30 mouse cellular contexts compared by ENCODE assay signal in the genomic region with DNA sequence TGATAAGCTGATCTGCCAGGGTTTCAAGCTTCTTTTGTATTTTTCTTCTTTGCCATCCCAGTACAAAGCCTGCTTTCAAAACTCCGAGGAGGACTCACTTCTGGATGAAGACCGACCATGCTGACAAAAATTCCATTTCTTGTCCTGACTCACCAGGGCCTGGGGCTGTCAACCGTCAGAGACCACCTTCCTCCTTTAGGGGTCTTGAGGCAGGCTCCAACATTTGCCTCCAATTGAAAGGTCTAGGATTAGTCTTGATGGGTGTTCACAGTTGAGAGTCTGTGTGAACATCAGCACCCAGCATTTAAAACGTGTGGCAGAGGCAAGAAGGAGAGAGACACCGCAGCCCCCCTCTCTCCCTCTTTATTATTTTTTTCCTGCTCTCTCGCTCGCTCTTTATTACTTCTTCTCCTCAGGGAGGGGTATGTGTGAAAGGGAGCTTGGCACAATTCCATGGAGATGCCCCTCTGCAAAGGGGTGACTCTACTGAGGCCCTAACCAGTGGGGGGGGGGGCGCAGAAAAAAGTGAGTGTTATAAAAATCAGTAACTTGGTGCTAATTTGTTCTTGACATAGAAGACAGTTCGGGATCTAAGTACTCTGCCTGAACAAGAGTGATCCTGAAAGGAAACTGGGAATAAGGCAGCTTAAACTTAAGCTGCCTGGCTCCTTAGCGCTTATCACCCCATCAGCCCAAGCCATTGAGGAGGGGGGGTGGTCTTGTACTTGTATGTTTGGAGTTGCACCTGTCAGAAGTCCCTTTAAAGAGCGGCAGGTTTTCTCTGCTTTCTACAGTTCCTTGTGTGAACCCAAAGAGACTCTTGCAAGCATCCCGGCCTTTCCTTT. TPM values are rescaled to one million over a fixed set of nuclear protein-coding genes. Genes with fewer than 3 reads are reported as not detected.
DNase-seq lines count a peak whose midpoint lies in the region; ATAC-seq and TF ChIP-seq lines count a peak whose summit lies in the region.
"Had no signal": no experiment of that assay in that cellular context is flagged by ENCODE, and none has a peak within 500 bp of the region (broad histone marks: within the 10 kb centered on the region; RNA-seq: fewer than 3 reads in every experiment).

No protein-coding gene starts in this region.

- no peaks in the 10 kb centered on the region for H3K9me3 ChIP-seq in midbrain, embryonic 13.5 days
- no peaks in the 10 kb centered on the region for H3K9me3 ChIP-seq in midbrain, embryonic 15.5 days
- no peaks in the 10 kb centered on the region for H3K9me3 ChIP-seq in neural tube, embryonic 15.5 days (replicated peaks)
- H3K9me3 ChIP-seq: hindbrain, embryonic 13.5 days; intestine, embryonic 15.5 days; limb, embryonic 15.5 days; liver, embryonic 15.5 days had no signal

- no peak overlapping the region for H3K9ac ChIP-seq in heart, adult 2 months (ENCODE audit: low read depth, low read length)
- H3K9ac ChIP-seq in midbrain, embryonic 13.5 days (replicated peaks) = no peak overlapping the region
- H3K9ac ChIP-seq in midbrain, embryonic 15.5 days = no peak overlapping the region
- H3K9ac ChIP-seq in neural tube, embryonic 15.5 days (replicated peaks) = no peak overlapping the region
- H3K9ac ChIP-seq: hindbrain, embryonic 13.5 days; intestine, embryonic 15.5 days; limb, embryonic 15.5 days; liver, embryonic 15.5 days had no signal

- TF ChIP-seq CTCF in heart, adult 2 months (IDR thresholded peaks at IDR 0.05) = no peak

- H3K4me3 ChIP-seq in heart, adult 2 months = no peak overlapping the region
- H3K4me3 ChIP-seq in midbrain, embryonic 13.5 days (replicated peaks) = no peak overlapping the region
- no peak overlapping the region for H3K4me3 ChIP-seq in midbrain, embryonic 15.5 days
- peak overlapping the region; percentile 6 for H3K4me3 ChIP-seq in neural tube, embryonic 15.5 days (replicated peaks)
- H3K4me3 ChIP-seq: erythroblast, embryonic 14.5 days; hindbrain, embryonic 13.5 days; liver, embryonic 15.5 days had no signal

- H3K36me3 ChIP-seq in heart, adult 2 months (ENCODE audit: control insufficient read depth, insufficient read depth, low read length) = no peaks in the 10 kb centered on the region
- H3K36me3 ChIP-seq in midbrain, embryonic 13.5 days = no peaks in the 10 kb centered on the region
- no peaks in the 10 kb centered on the region for H3K36me3 ChIP-seq in midbrain, embryonic 15.5 days (replicated peaks)
- no peaks in the 10 kb centered on the region for H3K36me3 ChIP-seq in neural tube, embryonic 15.5 days
- H3K36me3 ChIP-seq: hindbrain, embryonic 13.5 days; intestine, embryonic 15.5 days; limb, embryonic 15.5 days; liver, embryonic 15.5 days had no signal

- TF ChIP-seq EP300 in heart, adult 2 months (IDR thresholded peaks at IDR 0.05; ENCODE audit: insufficient read depth, low read depth, low read length) = no peak

- 7% methylated on average over 12 of the region's 12 CpGs for WGBS in heart, adult 2 months
- 2% methylated on average over 12 of the region's 12 CpGs for WGBS in midbrain, embryonic 13.5 days
- 1% methylated on average over 12 of the region's 12 CpGs for WGBS in midbrain, embryonic 15.5 days
- 1% methylated on average over 12 of the region's 12 CpGs for WGBS in neural tube, embryonic 15.5 days

- H3K4me1 ChIP-seq in heart, adult 2 months (ENCODE audit: control insufficient read depth, insufficient read depth, low read length) = no peaks in the 10 kb centered on the region
- H3K4me1 ChIP-seq in midbrain, embryonic 13.5 days (replicated peaks) = peaks cover 9% of the 10 kb centered on the region
- peaks cover 8% of the 10 kb centered on the region; the same call in 1 of the 2 replicates for H3K4me1 ChIP-seq in midbrain, embryonic 15.5 days
- H3K4me1 ChIP-seq in neural tube, embryonic 15.5 days = peaks cover 17% of the 10 kb centered on the region
- H3K4me1 ChIP-seq: liver, embryonic 15.5 days had no signal

- no peaks in the 10 kb centered on the region for H3K79me2 ChIP-seq in heart, adult 2 months (replicated peaks; ENCODE audit: control insufficient read depth, insufficient read depth, low read length)

- TF ChIP-seq POLR2A in heart, adult 2 months (IDR thresholded peaks at IDR 0.05; ENCODE audit: insufficient read depth, low read depth, low read length) = no peak

- no peak for ATAC-seq in midbrain, embryonic 13.5 days
- no peak for ATAC-seq in midbrain, embryonic 15.5 days (replicated peaks)
- no peak for ATAC-seq in neural tube, embryonic 15.5 days (ENCODE audit: low FRiP score)

- intact Hi-C loops in heart, adult 2 months (cut with DNase I) = no loop called here
- intact Hi-C loops in gastrocnemius, postnatal 14 days (cut with DNase I; ENCODE audit: low total_unique reads) = no loop called here

- H3K27me3 ChIP-seq in heart, adult 2 months (ENCODE audit: control insufficient read depth, insufficient read depth, low read length) = peaks cover 28% of the 10 kb centered on the region
- H3K27me3 ChIP-seq in midbrain, embryonic 13.5 days = peaks cover 99% of the 10 kb centered on the region
- peaks cover 95% of the 10 kb centered on the region for H3K27me3 ChIP-seq in midbrain, embryonic 15.5 days (replicated peaks)
- H3K27me3 ChIP-seq in neural tube, embryonic 15.5 days (replicated peaks) = peaks cover 84% of the 10 kb centered on the region

- peak overlapping the region; percentile 43; the same call in 1 of the 2 replicates for H3K4me2 ChIP-seq in midbrain, embryonic 13.5 days (replicated peaks)
- no peak overlapping the region for H3K4me2 ChIP-seq in midbrain, embryonic 15.5 days
- H3K4me2 ChIP-seq in neural tube, embryonic 15.5 days = peak overlapping the region; percentile 39
- H3K4me2 ChIP-seq: hindbrain, embryonic 13.5 days; liver, embryonic 15.5 days had no signal

- DNase-seq in heart, adult 11 months = peak; percentile 70
- DNase-seq in heart, adult 2 months = no peak
- DNase-seq in mesoderm, embryonic 11.5 days (ENCODE audit: low read depth, low spot score) = peak; percentile 4
- DNase-seq in Muller cell, postnatal 12 days (ENCODE audit: inconsistent ontology term) = no peak
- DNase-seq in gastrocnemius, postnatal 14 days = no peak
- DNase-seq: adrenal gland, postnatal 10 days; cerebellum, postnatal 14 days; gastrocnemius, postnatal 10 days had no signal

- H3K27ac ChIP-seq in heart, adult 2 months = no peak overlapping the region
- H3K27ac ChIP-seq in midbrain, embryonic 13.5 days = no peak overlapping the region
- no peak overlapping the region for H3K27ac ChIP-seq in midbrain, embryonic 15.5 days
- no peak overlapping the region for H3K27ac ChIP-seq in neural tube, embryonic 15.5 days (replicated peaks)
- H3K27ac ChIP-seq: hindbrain, embryonic 13.5 days; intestine, embryonic 15.5 days; limb, embryonic 15.5 days; liver, embryonic 15.5 days; stomach, postnatal 0 days had no signal

RNA-seq across cellular contexts. Expression of a gene that starts 1.3 kb away (rescaled TPM):
- total RNA-seq in heart, adult 2 months (2021) = not detected
- polyA plus RNA-seq in heart, adult 2 months (2012; rRNA removed) = not detected in 2 replicates
- not detected in 2 replicates for polyA plus RNA-seq in midbrain, embryonic 13.5 days (2015; fragmentation: Nextera tagmentation; extraction: Ambion mirVana)
- polyA plus RNA-seq in midbrain, embryonic 15.5 days (2015; fragmentation: Nextera tagmentation; extraction: Ambion mirVana) = not detected in 2 replicates
- polyA plus RNA-seq in neural tube, embryonic 15.5 days (2015; fragmentation: Nextera tagmentation; extraction: Ambion mirVana) = 5.7 and 9.3 TPM in 2 replicates
- total RNA-seq in gastrocnemius, postnatal 14 days (2021) = not detected
- total RNA-seq: adrenal gland, postnatal 10 days; CH12.LX; gastrocnemius, postnatal 10 days; layer of hippocampus, postnatal 10 days; left cerebral cortex, adult 8-10 months; megakaryocyte progenitor cell, adult 5-6 weeks; monocyte, adult 5-6 weeks had no signal
- polyA plus RNA-seq: erythroblast, embryonic 14.5 days; forebrain, embryonic 14.5 days; heart, postnatal 0 days; hindbrain, embryonic 13.5 days; intestine, embryonic 15.5 days; kidney, embryonic 14.5 days; large intestine, adult 2 months; liver, embryonic 15.5 days; lung, postnatal 0 days; stomach, postnatal 0 days had no signal

RNA-seq across cellular contexts. Expression of a gene that starts 17.0 kb away (rescaled TPM):
- not detected for total RNA-seq in heart, adult 2 months (2021)
- polyA plus RNA-seq in heart, adult 2 months (2012; rRNA removed) = not detected in 2 replicates
- polyA plus RNA-seq in midbrain, embryonic 13.5 days (2015; fragmentation: Nextera tagmentation; extraction: Ambion mirVana) = not detected in 2 replicates
- not detected in 2 replicates for polyA plus RNA-seq in midbrain, embryonic 15.5 days (2015; fragmentation: Nextera tagmentation; extraction: Ambion mirVana)
- 12.7 and 19.7 TPM in 2 replicates for polyA plus RNA-seq in neural tube, embryonic 15.5 days (2015; fragmentation: Nextera tagmentation; extraction: Ambion mirVana)
- total RNA-seq in gastrocnemius, postnatal 14 days (2021) = under 1 TPM in 1 of 2 experiments, not detected in 1; 0.22 TPM
- total RNA-seq: adrenal gland, postnatal 10 days; CH12.LX; gastrocnemius, postnatal 10 days; layer of hippocampus, postnatal 10 days; left cerebral cortex, adult 8-10 months; megakaryocyte progenitor cell, adult 5-6 weeks; monocyte, adult 5-6 weeks had no signal
- polyA plus RNA-seq: brain, embryonic 14.5 days; embryonic facial prominence, embryonic 11.5 days; erythroblast, embryonic 14.5 days; forebrain, embryonic 14.5 days; heart, postnatal 0 days; hindbrain, embryonic 13.5 days; intestine, embryonic 15.5 days; kidney, embryonic 14.5 days; large intestine, adult 2 months; liver, embryonic 15.5 days; lung, postnatal 0 days; stomach, postnatal 0 days; thymus, postnatal 0 days had no signal

RNA-seq across cellular contexts. Expression of a gene that starts 34.7 kb away (rescaled TPM):
- total RNA-seq in heart, adult 2 months (2021) = not detected
- not detected in 2 replicates for polyA plus RNA-seq in heart, adult 2 months (2012; rRNA removed)
- not detected in 2 replicates for polyA plus RNA-seq in midbrain, embryonic 13.5 days (2015; fragmentation: Nextera tagmentation; extraction: Ambion mirVana)
- not detected in 2 replicates for polyA plus RNA-seq in midbrain, embryonic 15.5 days (2015; fragmentation: Nextera tagmentation; extraction: Ambion mirVana)
- polyA plus RNA-seq in neural tube, embryonic 15.5 days (2015; fragmentation: Nextera tagmentation; extraction: Ambion mirVana) = 2.1 and 5.6 TPM in 2 replicates
- total RNA-seq in gastrocnemius, postnatal 14 days (2021) = 1 to 10 TPM; 6.6 to 9.1 TPM
- total RNA-seq: CH12.LX; layer of hippocampus, postnatal 10 days; left cerebral cortex, adult 8-10 months; megakaryocyte progenitor cell, adult 5-6 weeks; monocyte, adult 5-6 weeks had no signal
- polyA plus RNA-seq: brain, embryonic 14.5 days; embryonic facial prominence, embryonic 11.5 days; erythroblast, embryonic 14.5 days; forebrain, embryonic 14.5 days; heart, postnatal 0 days; hindbrain, embryonic 13.5 days; intestine, embryonic 15.5 days; large intestine, adult 2 months; liver, embryonic 15.5 days; lung, postnatal 0 days; stomach, postnatal 0 days had no signal

RNA-seq across cellular contexts. Expression of a gene that starts 47.0 kb away (rescaled TPM):
- not detected for total RNA-seq in heart, adult 2 months (2021)
- not detected in 2 replicates for polyA plus RNA-seq in heart, adult 2 months (2012; rRNA removed)
- polyA plus RNA-seq in midbrain, embryonic 13.5 days (2015; fragmentation: Nextera tagmentation; extraction: Ambion mirVana) = not detected in 2 replicates
- not detected in 2 replicates for polyA plus RNA-seq in midbrain, embryonic 15.5 days (2015; fragmentation: Nextera tagmentation; extraction: Ambion mirVana)
- polyA plus RNA-seq in neural tube, embryonic 15.5 days (2015; fragmentation: Nextera tagmentation; extraction: Ambion mirVana) = 51.3 and 71.0 TPM in 2 replicates
- total RNA-seq in gastrocnemius, postnatal 14 days (2021) = 10 to 100 TPM; 47.9 to 48.0 TPM
- total RNA-seq: CH12.LX; layer of hippocampus, postnatal 10 days; left cerebral cortex, adult 8-10 months; megakaryocyte progenitor cell, adult 5-6 weeks; monocyte, adult 5-6 weeks had no signal
- polyA plus RNA-seq: brain, embryonic 14.5 days; embryonic facial prominence, embryonic 11.5 days; erythroblast, embryonic 14.5 days; forebrain, embryonic 14.5 days; heart, postnatal 0 days; hindbrain, embryonic 13.5 days; liver, embryonic 15.5 days; lung, postnatal 0 days; stomach, postnatal 0 days; thymus, postnatal 0 days had no signal

RNA-seq across cellular contexts. Expression of a gene that starts 47.7 kb away (rescaled TPM):
- not detected for total RNA-seq in heart, adult 2 months (2021)
- 0.20 TPM in 1 of 2 replicates, not detected in the other for polyA plus RNA-seq in heart, adult 2 months (2012; rRNA removed)
- 0.09 TPM in 1 of 2 replicates, not detected in the other for polyA plus RNA-seq in midbrain, embryonic 13.5 days (2015; fragmentation: Nextera tagmentation; extraction: Ambion mirVana)
- 0.09 TPM in 1 of 2 replicates, not detected in the other for polyA plus RNA-seq in midbrain, embryonic 15.5 days (2015; fragmentation: Nextera tagmentation; extraction: Ambion mirVana)
- polyA plus RNA-seq in neural tube, embryonic 15.5 days (2015; fragmentation: Nextera tagmentation; extraction: Ambion mirVana) = 14.6 and 20.7 TPM in 2 replicates
- 1 to 10 TPM; 1.4 to 1.8 TPM for total RNA-seq in gastrocnemius, postnatal 14 days (2021)
- total RNA-seq: layer of hippocampus, postnatal 10 days; left cerebral cortex, adult 8-10 months; megakaryocyte progenitor cell, adult 5-6 weeks; monocyte, adult 5-6 weeks had no signal
- polyA plus RNA-seq: erythroblast, embryonic 14.5 days; forebrain, embryonic 14.5 days; heart, postnatal 0 days; lung, postnatal 0 days had no signal

Comparison
In these comparisons a context has a peak if more than half of its experiments do, and no peak if none do; other contexts are left out.
1. DNase-seq: peak in heart, adult 11 months (single experiment) and mesoderm, embryonic 11.5 days (single experiment); none in heart, adult 2 months (0 of 2), Muller cell, postnatal 12 days (single experiment) and gastrocnemius, postnatal 14 days (single experiment).
2. RNA of a gene that starts 17.0 kb away (polyA plus RNA-seq): 12.7 to 19.7 TPM in neural tube, embryonic 15.5 days; not detected in heart, adult 2 months, not detected in midbrain, embryonic 13.5 days and not detected in midbrain, embryonic 15.5 days; every median in the first group is over 10 times any median in the second.